Mouse (Mus musculus) T-helper 2 cell (primary cell): ENCODE measurements around the gene Hlcs.
"Not testable (repeated sequence)": the region's sequence is repeated elsewhere in the genome, so short reads cannot be mapped to it uniquely, and the experiment has no call there.

Source experiments
- in situ Hi-C: fragments of 300-600 bp; cut with MboI, MseI; formaldehyde crosslinking; loops from one replicate; pipeline ENCODE4 v1.15.1; 2025; ENCODE audit warnings: high pct_unique_total_duplicates

Hlcs gene

DNA sequence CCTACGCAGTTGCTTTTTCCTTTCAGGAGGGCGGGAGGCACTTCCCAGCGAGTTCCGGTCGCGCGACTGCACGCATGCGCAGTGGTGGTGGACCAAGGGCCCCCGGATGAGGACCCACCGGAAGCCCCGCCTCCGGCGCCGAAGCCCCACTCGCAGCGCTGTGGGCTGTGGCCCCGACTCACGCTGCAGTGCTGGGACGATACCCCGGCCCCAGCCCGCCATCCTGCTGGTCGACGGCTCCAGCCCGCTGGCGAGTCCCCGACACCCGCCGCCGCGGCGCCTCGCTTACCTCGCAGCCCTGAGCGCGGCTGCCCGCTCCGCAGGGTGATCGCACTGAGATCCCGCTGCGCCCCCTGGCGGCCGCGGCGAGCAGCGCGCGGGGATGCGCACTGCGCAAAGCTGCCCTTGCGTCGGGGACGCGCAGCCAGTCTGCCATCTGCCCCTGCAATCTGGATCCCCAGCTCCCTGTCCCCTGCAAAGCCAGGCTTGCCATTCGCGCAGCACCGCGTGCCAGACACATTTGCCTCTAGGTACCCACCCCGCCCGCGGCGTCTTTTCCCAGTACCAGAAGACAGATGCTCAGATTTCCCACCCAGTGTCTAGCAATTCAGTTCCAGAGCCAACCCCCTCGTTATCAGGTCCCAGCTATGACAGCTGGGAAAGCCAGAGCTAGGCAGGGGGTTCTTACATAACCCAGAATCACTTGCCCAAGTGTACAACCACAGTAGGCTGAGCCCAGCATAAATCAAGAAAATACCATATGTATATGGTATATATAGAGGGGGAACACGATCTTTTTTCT lies at the start of gene Hlcs:
Gene Hlcs (minus strand): TSS at position 343 of the 802 bp plus-strand sequence.
- in situ Hi-C loops, result loop anchor here (5.0 kb wide), 1 partner anchor 41 kb away; no protein-coding TSS in a partner anchor

GRCm38 (mm10) chr16:94362174-94362873 lies 49.0 kb upstream of the Hlcs start:
- in situ Hi-C loops, result no loop called here

- in situ Hi-C loops, result no loop called here
These were observed 47.4 kb upstream of the Hlcs start for GRCm38 (mm10) chr16:94360578-94361350.

GRCm38 (mm10) chr16:94358091-94358490 lies 44.7 kb upstream of the Hlcs start:
- in situ Hi-C loops, result no loop called here

DNA sequence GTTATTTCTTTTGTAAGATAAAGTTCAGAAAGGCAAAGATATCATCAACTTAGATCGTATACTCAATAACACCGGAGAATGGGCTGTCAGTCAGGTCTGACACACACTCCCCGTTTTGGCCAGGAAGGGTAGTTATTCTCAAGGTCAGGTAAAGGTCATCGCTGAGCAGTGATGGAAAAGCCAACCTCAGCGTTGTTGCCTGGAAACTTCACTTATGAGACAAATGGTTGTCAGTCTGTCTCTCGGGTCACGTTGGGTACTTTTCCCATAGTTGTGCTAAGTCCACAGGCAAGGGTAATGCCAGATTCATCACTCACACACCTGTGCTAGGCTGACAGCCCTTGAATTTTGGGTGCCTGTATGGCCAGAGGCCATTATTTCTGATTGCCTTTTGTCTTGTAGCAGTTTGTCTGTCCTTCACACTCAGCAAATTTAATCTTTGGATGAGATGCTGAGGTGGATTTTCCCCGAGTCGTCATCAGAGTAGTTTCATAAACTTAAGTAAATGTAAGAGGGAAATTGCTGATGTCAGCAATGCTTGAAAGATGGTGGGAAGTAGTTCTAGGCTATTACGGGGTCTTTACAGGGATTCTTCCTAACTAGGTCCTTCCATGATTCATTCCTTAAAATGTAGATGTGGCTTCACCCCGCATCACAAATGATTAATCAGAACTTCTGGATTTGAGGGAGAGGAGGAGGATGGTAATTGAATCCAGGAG lies 43.6 kb upstream of the Hlcs start:
- in situ Hi-C loops, result no loop called here

DNA sequence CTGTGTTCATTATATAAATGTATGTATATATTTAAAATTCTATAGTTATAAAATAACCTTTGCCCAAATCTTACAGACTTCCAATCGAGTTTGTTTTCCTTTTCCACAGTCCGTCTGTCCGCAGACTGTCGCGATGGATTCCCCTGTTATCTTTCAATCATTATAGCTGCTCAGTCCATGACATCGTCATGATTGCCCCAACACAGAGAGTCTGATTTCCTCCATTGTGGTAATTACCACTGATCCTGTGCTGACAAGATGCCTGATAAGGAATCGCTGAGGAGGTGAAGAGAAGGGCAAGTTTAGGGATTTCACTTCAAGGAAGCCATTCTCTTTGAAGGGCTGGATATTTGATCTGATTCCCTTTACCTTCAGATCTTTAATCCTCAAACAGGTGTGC lies 42.7 kb upstream of the Hlcs start:
- in situ Hi-C loops, result no loop called here

GRCm38 (mm10) chr16:94354450-94354849 lies 41.1 kb upstream of the Hlcs start:
- in situ Hi-C loops, result no loop called here

DNA sequence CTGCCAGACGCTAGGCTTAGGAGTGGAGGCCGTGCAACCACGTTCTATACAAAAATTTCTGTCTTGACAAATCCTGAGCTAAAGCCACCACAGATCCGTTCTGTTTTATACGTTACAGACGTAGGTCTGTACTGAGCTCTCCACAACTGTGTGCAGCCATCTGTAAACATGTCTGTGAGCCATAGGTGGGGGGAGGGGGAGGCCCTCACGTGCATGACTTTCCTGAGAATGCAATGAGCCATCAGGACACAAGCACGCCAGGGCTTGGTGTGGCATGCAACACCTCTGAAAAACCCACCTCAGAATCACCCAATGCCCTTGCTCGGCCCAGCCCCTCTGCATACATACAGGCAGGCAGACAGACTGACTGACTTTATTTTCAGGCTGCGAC lies 36.9 kb upstream of the Hlcs start:
- in situ Hi-C loops, result no loop called here

DNA sequence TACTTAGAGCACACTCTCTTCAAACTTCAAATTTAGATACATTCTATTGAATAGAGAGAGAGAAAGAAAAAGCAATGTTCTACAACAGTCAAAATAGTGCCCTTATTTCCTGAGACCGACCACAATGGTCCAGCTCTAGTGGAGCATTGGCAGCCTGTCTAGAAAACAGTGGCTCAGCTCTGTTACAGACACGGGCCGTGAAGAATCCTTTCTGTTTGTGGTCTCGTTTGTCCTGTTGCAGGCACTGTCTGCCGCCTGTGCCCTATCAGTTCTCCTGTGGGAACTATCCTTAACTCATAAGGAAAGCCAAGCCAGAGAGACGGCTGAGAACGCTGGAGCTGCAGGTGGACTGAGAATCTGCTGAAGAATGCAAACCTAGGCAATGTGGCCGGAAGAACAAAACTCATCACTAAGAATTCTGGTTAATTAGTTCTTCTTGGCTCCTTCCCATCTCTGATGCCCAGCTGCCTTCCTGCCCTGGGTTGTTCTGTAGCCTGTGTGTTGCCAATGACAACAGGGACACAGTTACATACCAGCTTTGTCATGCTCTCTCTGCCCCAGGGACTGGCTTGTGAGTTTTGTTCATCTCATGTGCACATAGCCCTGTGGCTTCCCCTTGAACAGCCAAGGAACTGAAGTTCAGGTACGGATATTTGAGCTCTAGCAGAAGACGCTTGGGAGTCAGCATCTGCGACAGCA lies 36.4 kb upstream of the Hlcs start:
- in situ Hi-C loops, result no loop called here

DNA sequence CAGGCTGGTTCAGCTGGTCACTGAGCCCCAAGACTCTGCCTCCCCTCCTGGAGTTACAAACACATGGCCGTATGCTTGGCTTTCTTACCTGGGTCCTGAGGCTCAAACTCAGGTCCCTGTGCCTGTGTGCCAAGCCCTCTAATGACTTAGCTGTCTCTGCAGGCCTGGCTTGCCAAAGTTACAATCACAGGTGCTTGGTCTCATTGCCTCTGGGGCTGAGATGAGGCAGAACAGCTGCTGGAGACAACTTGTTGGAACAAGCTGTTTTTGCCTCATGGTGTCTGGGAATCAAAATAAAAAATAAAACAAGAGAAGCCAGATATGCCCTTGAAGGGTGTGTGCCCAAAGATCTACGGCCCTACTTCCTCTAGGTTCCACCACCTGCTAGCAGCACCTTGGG lies 35.4 kb upstream of the Hlcs start:
- in situ Hi-C loops, result no loop called here

GRCm38 (mm10) chr16:94347080-94347731 lies 33.8 kb upstream of the Hlcs start:
- in situ Hi-C loops, result no loop called here

GRCm38 (mm10) chr16:94345733-94346132 lies 32.4 kb upstream of the Hlcs start:
- in situ Hi-C loops, result no loop called here

DNA sequence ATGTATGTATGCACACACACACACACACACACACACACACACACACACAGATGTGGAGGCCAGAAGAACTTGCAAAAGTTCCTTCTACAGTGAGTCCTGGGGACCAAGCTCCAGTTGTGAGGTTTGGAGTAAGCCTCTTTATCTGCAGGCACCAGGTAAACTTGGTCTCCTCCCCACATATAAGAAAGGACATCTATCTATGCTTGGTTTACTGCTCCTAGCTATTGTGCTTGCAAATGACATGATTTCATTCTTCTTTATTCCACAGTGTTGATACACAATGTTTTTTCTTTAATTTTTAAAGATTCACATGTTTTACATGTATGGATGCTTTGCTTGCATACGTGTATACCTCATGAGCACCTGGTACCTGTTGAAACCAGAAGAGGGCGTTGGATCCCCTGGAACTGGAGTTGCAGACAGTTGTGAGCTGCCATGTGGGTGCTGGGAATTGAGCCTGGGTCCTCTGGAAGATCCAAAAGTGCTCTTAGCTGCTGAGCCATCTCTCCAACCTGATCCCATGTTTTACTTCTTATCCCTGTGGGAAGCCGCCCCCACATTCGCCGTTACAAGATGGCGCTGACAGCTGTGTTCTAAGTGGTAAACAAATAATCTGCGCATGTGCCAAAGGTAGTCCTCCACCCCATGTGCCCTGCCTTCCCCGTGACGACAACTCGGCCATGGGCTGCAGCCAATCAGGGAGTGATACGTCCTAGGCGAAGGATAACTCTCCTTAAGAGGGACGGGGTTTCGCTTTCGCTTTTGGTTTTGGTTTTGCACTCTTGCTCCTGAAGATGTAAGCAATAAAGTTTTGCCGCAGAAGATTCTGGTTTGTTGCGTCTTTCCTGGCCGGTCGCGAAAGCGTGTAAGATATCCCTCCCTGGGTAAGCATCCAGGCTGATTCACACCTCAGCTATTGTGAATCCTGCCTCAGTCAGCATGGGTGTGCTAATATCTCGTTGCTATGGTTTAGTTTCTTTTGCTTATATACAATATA lies 26.1 kb upstream of the Hlcs start:
- in situ Hi-C loops, result not testable (repeated sequence)

- in situ Hi-C loops, result no loop called here
These were observed 22.3 kb upstream of the Hlcs start for GRCm38 (mm10) chr16:94335656-94336055.

- in situ Hi-C loops, result no loop called here
These were observed 18.5 kb upstream of the Hlcs start for GRCm38 (mm10) chr16:94331886-94332252.

DNA sequence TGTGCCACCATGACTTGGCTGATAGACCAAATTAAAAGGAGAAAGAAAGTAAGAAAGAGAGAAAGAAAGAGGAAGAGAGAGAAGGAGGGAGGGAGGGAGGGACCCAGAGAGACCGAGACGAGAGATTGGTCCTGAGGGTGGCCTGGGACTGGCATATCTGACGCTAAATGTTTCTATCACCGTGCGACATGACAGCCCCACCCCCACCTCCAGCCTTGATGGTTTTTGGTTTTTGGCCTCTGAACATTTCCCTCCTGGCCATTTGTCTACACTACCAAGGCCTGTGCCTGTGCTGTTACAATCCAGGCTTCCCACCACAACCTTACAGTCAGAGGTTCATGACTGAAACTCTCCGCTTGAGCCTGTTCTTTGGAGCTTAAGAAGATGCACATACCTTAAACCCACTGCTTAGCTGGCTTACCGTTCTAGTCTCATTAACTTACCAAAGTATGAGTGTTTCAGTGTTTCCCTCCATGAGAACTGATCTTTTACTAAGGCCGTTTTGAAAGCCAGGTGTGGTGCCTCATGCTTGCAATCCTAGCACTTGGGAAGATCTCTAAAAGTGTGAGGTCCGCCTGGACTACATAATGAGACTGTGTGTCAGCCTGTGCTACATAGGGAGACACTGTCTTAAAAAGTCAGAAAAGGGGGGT lies 18.0 kb upstream of the Hlcs start:
- in situ Hi-C loops, result no loop called here

- in situ Hi-C loops, result no loop called here
These were observed 17.1 kb upstream of the Hlcs start for GRCm38 (mm10) chr16:94330429-94330828.
